Mouse (Mus musculus) megakaryocyte-erythroid progenitor cell, adult 5-6 weeks (primary cell): Measurements from ENCODE around the gene Olfr305. TPM values are rescaled to one million over a fixed set of nuclear protein-coding genes. Genes with fewer than 3 reads are reported as not detected.
"Not testable (repeated sequence)": the region's sequence is repeated elsewhere in the genome, so short reads cannot be mapped to it uniquely, and the experiment has no call there.

ENCODE experiments used
- ATAC-seq: replicated peaks from 2 replicates; pipeline ENCODE4 v1.8.0; 2016; ENCODE audit warnings: mild to moderate bottlenecking, inconsistent platforms; ENCODE audit not compliant: severe bottlenecking, poor library complexity, low FRiP score, low TSS enrichment
- total RNA-seq, 2 experiments: library from RNA; stranded (forward) in 1 of 2; stranded (reverse) in 1 of 2; fragments of 200-1000, 215-1000 nt in 1 of 2; fragments of >200 nt in 1 of 2; fragmentation: Nextera tagmentation in 1 of 2; gene quantifications; 2 replicates each; pipeline ENCODE4 v1.2.3; 2014 to 2017

Olfr305 gene
- total RNA-seq (2014; fragmentation: Nextera tagmentation): not detected in 2 replicates
- total RNA-seq (2017): not detected in 2 replicates

DNA sequence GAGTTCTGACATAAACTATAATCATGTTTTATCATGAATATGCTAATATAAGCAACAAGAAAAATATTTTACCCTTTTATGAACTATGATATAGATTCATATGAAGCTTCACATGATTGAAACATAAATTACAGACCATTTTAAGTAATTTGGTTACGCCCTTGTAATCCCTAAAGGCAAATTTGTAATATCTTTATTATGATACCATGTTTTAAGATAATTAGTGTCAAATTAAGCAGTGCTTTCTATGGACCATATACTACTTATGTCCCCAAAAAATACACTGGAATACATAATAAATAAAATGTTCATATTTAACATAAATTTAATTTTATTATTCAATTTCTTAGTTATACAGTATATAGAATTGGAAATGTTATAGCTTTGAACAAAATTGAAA is at the start of gene Olfr305:
Gene Olfr305, minus strand, starts transcription at position 101 of the 400 bp plus-strand sequence.
- ATAC-seq: no peak

- ATAC-seq: no peak
Observed at GRCm38 (mm10) chr7:86403546-86403945, 36.8 kb upstream of the Olfr305 start, which contains the start of gene Olfr301. TSS of gene Olfr301 (plus strand) at chr7:86403846.

- ATAC-seq: no peak
Observed at GRCm38 (mm10) chr7:86397689-86398088, 31.0 kb upstream of the Olfr305 start, which contains the start of gene Olfr303. TSS of gene Olfr303 (minus strand) at chr7:86397789.

GRCm38 (mm10) chr7:86386558-86386957 is 19.8 kb upstream of the Olfr305 start, which contains the start of gene Olfr304:
TSS of gene Olfr304 (minus strand) at chr7:86386658.
- ATAC-seq: no peak

GRCm38 (mm10) chr7:86385769-86386168 is 19.0 kb upstream of the Olfr305 start:
- no peak for ATAC-seq

DNA sequence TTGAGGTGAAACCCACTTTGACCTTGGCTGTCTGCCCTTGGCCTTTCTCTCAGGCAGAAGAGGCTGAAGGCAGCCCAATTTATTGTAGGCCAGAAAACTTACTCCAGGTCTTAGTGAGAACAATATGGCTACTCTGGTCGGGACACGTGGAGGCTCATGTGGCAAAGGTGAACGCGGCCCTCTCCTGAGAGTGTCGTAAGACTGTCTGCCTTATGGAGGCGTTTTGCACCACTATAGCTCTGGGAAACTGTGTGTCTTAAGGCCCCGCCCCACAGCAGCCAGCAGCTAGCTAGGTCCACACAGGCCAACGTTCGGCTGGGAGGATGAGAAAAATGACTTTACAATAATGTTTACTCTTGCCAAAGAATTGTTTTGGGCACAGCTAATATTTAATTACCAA is 20.4 kb downstream of the Olfr305 start:
- ATAC-seq: not testable (repeated sequence)

DNA sequence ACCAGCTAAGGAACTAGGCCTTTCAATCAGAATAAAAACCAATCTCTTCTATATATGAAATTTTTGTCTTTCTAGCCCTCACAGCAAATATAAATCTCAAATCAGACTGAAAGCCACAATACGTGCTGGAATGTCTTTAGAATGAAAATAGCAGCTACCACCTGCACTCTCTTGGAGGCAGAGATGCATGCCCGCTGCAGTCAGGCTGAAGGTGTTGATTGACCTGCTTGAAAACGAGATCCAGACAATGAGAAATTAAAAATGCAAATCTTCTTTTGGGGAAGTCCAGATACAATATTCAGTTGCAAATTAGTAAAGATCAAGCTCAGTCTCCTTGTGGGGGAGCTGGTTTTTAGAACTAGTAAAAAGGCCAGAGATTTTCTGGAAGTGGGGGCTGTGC is 22.5 kb downstream of the Olfr305 start:
- ATAC-seq: no peak

GRCm38 (mm10) chr7:86342881-86343565 is 23.7 kb downstream of the Olfr305 start:
- ATAC-seq: no peak

GRCm38 (mm10) chr7:86337486-86337885 is 29.2 kb downstream of the Olfr305 start, which contains the start of gene Olfr307:
TSS of gene Olfr307 (minus strand) at chr7:86337586.
- no peak for ATAC-seq

- no peak for ATAC-seq
Observed at GRCm38 (mm10) chr7:86325530-86325929, 41.2 kb downstream of the Olfr305 start, which contains the start of gene Olfr308. TSS of gene Olfr308 (minus strand) at chr7:86325630.

GRCm38 (mm10) chr7:86321323-86321722 is 45.4 kb downstream of the Olfr305 start:
- no peak for ATAC-seq

DNA sequence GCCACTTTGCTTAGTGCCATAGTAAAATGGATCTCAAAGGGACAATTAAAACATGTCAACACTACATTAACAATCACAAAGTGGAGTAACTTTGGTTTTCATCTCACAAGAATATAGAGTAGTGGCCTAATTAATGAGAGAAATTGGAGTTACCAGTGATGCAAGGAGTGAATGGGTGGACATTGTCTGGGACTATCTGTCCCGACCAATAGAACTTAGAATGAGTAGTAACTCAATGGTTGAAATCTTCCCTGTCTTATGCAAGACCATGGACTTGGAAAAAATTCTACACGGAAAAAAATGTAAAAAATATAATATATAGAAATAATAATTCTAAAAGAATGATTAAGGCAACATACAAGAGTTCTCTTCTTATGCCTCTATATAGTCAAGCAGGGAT is 53.1 kb downstream of the Olfr305 start, which contains the start of gene Olfr309:
Gene Olfr309, minus strand, starts transcription at position 101 of the 400 bp plus-strand sequence.
- ATAC-seq: no peak

Other genes starting within 250 kb of the Olfr305 start
- gene Vmn2r75, start 195.2 kb downstream of the Olfr305 start, total RNA-seq (2014; fragmentation: Nextera tagmentation): not detected in 2 replicates
- not detected in 2 replicates for gene Vmn2r75, start 195.2 kb downstream of the Olfr305 start, total RNA-seq (2017)
- gene Vmn2r76, start 120.6 kb downstream of the Olfr305 start, total RNA-seq (2014; fragmentation: Nextera tagmentation): not detected in 2 replicates
- not detected in 2 replicates for gene Vmn2r76, start 120.6 kb downstream of the Olfr305 start, total RNA-seq (2017)
- not detected in 2 replicates for gene Olfr310, start 89.8 kb downstream of the Olfr305 start, total RNA-seq (2014; fragmentation: Nextera tagmentation)
- gene Olfr310, start 89.8 kb downstream of the Olfr305 start, total RNA-seq (2017): not detected in 2 replicates
- gene Olfr309, start 53.2 kb downstream of the Olfr305 start, total RNA-seq (2014; fragmentation: Nextera tagmentation): not detected in 2 replicates
- gene Olfr309, start 53.2 kb downstream of the Olfr305 start, total RNA-seq (2017): not detected in 2 replicates
- gene Olfr308, start 41.3 kb downstream of the Olfr305 start, total RNA-seq (2014; fragmentation: Nextera tagmentation): not detected in 2 replicates
- gene Olfr308, start 41.3 kb downstream of the Olfr305 start, total RNA-seq (2017): not detected in 2 replicates
- gene Olfr307, start 29.3 kb downstream of the Olfr305 start, total RNA-seq (2014; fragmentation: Nextera tagmentation): not detected in 2 replicates
- gene Olfr307, start 29.3 kb downstream of the Olfr305 start, total RNA-seq (2017): not detected in 2 replicates
- not detected in 2 replicates for gene Olfr304, start 19.7 kb upstream of the Olfr305 start, total RNA-seq (2014; fragmentation: Nextera tagmentation)
- not detected in 2 replicates for gene Olfr304, start 19.7 kb upstream of the Olfr305 start, total RNA-seq (2017)
- not detected in 2 replicates for gene Olfr303, start 30.9 kb upstream of the Olfr305 start, total RNA-seq (2014; fragmentation: Nextera tagmentation)
- gene Olfr303, start 30.9 kb upstream of the Olfr305 start, total RNA-seq (2017): not detected in 2 replicates
- gene Olfr301, start 36.9 kb upstream of the Olfr305 start, total RNA-seq (2014; fragmentation: Nextera tagmentation): not detected in 2 replicates
- gene Olfr301, start 36.9 kb upstream of the Olfr305 start, total RNA-seq (2017): not detected in 2 replicates
- not detected in 2 replicates for gene Olfr299, start 93.0 kb upstream of the Olfr305 start, total RNA-seq (2014; fragmentation: Nextera tagmentation)
- gene Olfr299, start 93.0 kb upstream of the Olfr305 start, total RNA-seq (2017): not detected in 2 replicates
- not detected in 2 replicates for gene Olfr298, start 125.6 kb upstream of the Olfr305 start, total RNA-seq (2014; fragmentation: Nextera tagmentation)
- gene Olfr298, start 125.6 kb upstream of the Olfr305 start, total RNA-seq (2017): not detected in 2 replicates
- not detected in 2 replicates for gene Olfr297, start 153.0 kb upstream of the Olfr305 start, total RNA-seq (2014; fragmentation: Nextera tagmentation)
- gene Olfr297, start 153.0 kb upstream of the Olfr305 start, total RNA-seq (2017): not detected in 2 replicates
- gene Olfr295, start 216.9 kb upstream of the Olfr305 start, total RNA-seq (2014; fragmentation: Nextera tagmentation): not detected in 2 replicates
- not detected in 2 replicates for gene Olfr295, start 216.9 kb upstream of the Olfr305 start, total RNA-seq (2017)
- gene Olfr294, start 249.7 kb upstream of the Olfr305 start, total RNA-seq (2014; fragmentation: Nextera tagmentation): not detected in 2 replicates
- not detected in 2 replicates for gene Olfr294, start 249.7 kb upstream of the Olfr305 start, total RNA-seq (2017)